Mouse (Mus musculus) kidney, adult 2 months (tissue): ENCODE measurements around the gene Cst7. TPM values are rescaled to one million over a fixed set of nuclear protein-coding genes. Genes with fewer than 3 reads are reported as not detected.

Source experiments
- DNase-seq: peaks from one replicate; pipeline ENCODE4 v3.0.0; 2021
- H3K27ac ChIP-seq: fragments of 200-500 bp; 2 replicates; pipeline ENCODE4 v1.5.1; 2012; ENCODE audit warnings: low read depth, low read length, control low read depth, inconsistent platforms; ENCODE audit not compliant: insufficient read depth
- H3K27me3 ChIP-seq: fragments of 200-500 bp; replicated peaks from 2 replicates; pipeline ENCODE4 v1.6.1; 2012; ENCODE audit warnings: mild to moderate bottlenecking, moderate library complexity, low read length, inconsistent platforms; ENCODE audit not compliant: control insufficient read depth, insufficient read depth
- H3K36me3 ChIP-seq: fragments of 200-500 bp; 2 replicates; pipeline ENCODE4 v1.6.1; 2012; ENCODE audit warnings: mild to moderate bottlenecking, moderate library complexity, low read length, inconsistent platforms; ENCODE audit not compliant: control insufficient read depth, insufficient read depth
- H3K4me1 ChIP-seq: fragments of 200-500 bp; 2 replicates; pipeline ENCODE4 v1.6.1; 2011; ENCODE audit warnings: low read length; ENCODE audit not compliant: control insufficient read depth, insufficient read depth
- H3K4me3 ChIP-seq: fragments of 200-500 bp; 2 replicates; pipeline ENCODE4 v1.5.1; 2011; ENCODE audit warnings: mild to moderate bottlenecking, low read depth, low read length, control low read depth; ENCODE audit not compliant: insufficient read depth
- CTCF ChIP-seq: fragments of 200-500 bp; conservative IDR thresholded peaks from 2 replicates; pipeline ENCODE4 v1.5.1; 2011; ENCODE audit warnings: low read depth, mild to moderate bottlenecking, control low read depth, low read length, moderate library complexity, mixed read lengths; ENCODE audit not compliant: insufficient read depth, insufficient read length
- POLR2A ChIP-seq: fragments of 200-500 bp; IDR thresholded peaks from one replicate; pipeline ENCODE4 v1.6.1; 2011; ENCODE audit warnings: low read depth, low read length, control low read depth
- WGBS: fragments of 180-500 bp; shearing (Covaris S2); methylation state at CpG from one replicate; pipeline ENCODE4 v1.1.7; 2018; 5-methylcytosine and 5-hydroxymethylcytosine counted together
- polyA plus RNA-seq: library from polyadenylated mRNA; depleted of rRNA; stranded (reverse); fragments of >200 nt; gene quantifications from 2 replicates; pipeline ENCODE4 v1.2.3, GENCODE M21; 2012

The Cst7 gene
- polyA plus RNA-seq, 1 experiment, result 1.3 TPM

DNA sequence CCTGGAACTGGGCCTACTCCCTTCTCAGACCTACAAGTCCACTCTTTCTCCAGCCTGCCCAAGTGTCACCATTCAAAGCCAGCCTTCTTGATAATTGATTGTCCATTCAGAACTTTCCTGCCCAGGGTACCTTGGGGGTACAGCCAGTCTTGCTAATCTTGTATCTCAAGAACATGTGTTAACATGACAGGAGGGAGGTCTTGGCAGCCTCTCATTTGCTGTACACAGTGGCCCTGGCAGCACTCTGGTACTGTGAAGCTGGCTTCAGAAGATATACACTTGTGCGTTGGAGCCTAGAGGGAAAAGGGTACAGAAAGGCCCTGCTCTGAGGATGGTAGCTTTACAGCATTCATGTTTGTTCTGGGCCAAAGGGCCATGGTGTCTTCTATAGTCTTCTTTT lies 6.0 kb downstream of the Cst7 start:
- 96% methylated on average over 1 of the region's 1 CpGs for WGBS
- Histone ChIP-seq H3K36me3 (no peaks in the 10 kb centered on the region), H3K27ac (no peak overlapping the region), H3K4me3 (no peak overlapping the region), H3K27me3 (no peaks in the 10 kb centered on the region), H3K4me1 (no peaks in the 10 kb centered on the region)
- no peak for DNase-seq
- TF ChIP-seq POLR2A (no peak), CTCF (no peak)

DNA sequence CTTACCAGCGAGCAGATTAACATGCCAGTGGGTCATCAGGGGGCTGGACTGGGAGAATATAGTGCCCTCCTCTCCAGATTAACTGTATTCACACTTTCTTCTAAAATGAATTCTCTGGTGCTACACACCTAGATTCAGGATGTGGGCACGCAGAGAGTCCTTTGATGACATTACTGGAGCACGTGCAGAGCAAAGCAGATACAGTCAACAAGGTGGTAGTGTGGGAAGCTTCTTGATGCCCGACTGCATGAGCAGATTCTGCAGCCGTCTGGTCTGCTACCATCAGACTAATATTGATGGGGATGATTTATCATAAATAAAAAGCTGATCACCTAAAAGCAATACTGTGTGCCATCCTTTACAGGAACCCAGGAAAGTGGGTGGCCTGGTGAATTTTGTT lies 8.4 kb downstream of the Cst7 start:
- H3K4me1 ChIP-seq, result no peaks in the 10 kb centered on the region
- TF ChIP-seq POLR2A (no peak), CTCF (no peak)
- H3K27ac ChIP-seq, result no peak overlapping the region
- H3K36me3 ChIP-seq, result no peaks in the 10 kb centered on the region
- whole genome bisulfite sequencing, result 87% methylated on average over 5 of the region's 5 CpGs
- no peaks in the 10 kb centered on the region for H3K27me3 ChIP-seq
- no peak overlapping the region for H3K4me3 ChIP-seq
- no peak for DNase-seq

DNA sequence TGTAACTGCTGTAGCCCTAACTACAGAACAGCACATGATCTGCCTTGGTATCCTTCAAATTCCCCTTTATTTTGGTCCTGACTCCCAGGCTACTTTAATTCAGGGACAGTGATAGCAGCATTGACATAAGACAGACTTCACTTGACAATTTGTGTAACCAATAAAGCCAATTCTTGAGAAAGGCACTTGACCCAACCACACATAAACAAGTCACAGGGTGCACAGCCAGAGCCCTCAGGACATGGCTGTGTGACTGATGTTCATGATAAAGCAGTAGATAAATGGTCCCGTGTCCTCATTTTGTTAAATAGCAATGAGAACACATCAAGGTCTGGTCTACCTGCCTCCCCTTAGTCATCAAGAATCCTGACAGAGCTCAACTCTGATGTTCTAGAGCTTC lies 9.4 kb downstream of the Cst7 start:
- 96% methylated on average over 1 of the region's 1 CpGs for WGBS

GRCm38 (mm10) chr2:150589076-150589475 lies 18.9 kb downstream of the Cst7 start:
- DNase-seq, result no peak
- H3K36me3 ChIP-seq, result peaks cover 2% of the 10 kb centered on the region; the same call in 1 of the 2 replicates
- 87% methylated on average over 11 of the region's 11 CpGs for WGBS
- H3K27me3 ChIP-seq, result no peaks in the 10 kb centered on the region
- no peaks in the 10 kb centered on the region for H3K4me1 ChIP-seq
- TF ChIP-seq POLR2A (no peak), CTCF (no peak)
- H3K27ac ChIP-seq, result no peak overlapping the region
- no peak overlapping the region for H3K4me3 ChIP-seq

More for the DNA sequence above, 9.4 kb downstream of the Cst7 start:
- Histone ChIP-seq H3K4me3 (no peak overlapping the region), H3K27ac (no peak overlapping the region), H3K36me3 (no peaks in the 10 kb centered on the region), H3K27me3 (no peaks in the 10 kb centered on the region), H3K4me1 (no peaks in the 10 kb centered on the region)
- TF ChIP-seq POLR2A (no peak), CTCF (no peak)
- DNase-seq, result no peak

GRCm38 (mm10) chr2:150595411-150596190 lies 25.4 kb downstream of the Cst7 start:
- DNase-seq, result peak; percentile 88
- H3K27ac ChIP-seq, result no peak overlapping the region
- 65% methylated on average over 3 of the region's 3 CpGs for WGBS
- H3K36me3 ChIP-seq, result no peaks in the 10 kb centered on the region
- H3K4me3 ChIP-seq, result no peak overlapping the region
- H3K4me1 ChIP-seq, result peaks cover 11% of the 10 kb centered on the region; the same call in 1 of the 2 replicates
- TF ChIP-seq CTCF (no peak), POLR2A (no peak)
- H3K27me3 ChIP-seq, result no peaks in the 10 kb centered on the region

DNA sequence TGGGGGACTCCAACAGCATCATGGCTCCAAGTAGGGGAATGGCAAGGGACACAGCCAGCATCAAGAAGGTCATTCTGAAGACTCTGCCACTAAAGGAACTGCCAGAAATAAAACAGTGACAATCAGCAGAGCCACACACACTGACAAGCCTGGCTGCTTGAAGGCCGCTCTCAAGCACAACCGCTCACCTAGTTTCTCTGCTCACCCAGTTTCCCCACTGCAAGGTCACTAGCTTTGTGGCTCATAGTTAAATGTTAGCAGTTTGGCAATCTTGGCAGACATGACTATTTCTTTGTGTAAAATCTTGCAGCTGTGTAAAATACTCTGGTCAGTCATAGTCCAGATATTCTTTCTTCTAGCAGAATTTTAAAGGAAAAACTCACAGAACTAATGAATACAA lies 30.0 kb downstream of the Cst7 start:
- Histone ChIP-seq H3K4me1 (peaks cover 18% of the 10 kb centered on the region; the same call in 1 of the 2 replicates), H3K27ac (no peak overlapping the region), H3K36me3 (no peaks in the 10 kb centered on the region), H3K4me3 (no peak overlapping the region), H3K27me3 (no peaks in the 10 kb centered on the region)
- peak; percentile 80 for DNase-seq
- TF ChIP-seq POLR2A (no peak), CTCF (no peak)
- WGBS, result 62% methylated on average over 2 of the region's 2 CpGs

DNA sequence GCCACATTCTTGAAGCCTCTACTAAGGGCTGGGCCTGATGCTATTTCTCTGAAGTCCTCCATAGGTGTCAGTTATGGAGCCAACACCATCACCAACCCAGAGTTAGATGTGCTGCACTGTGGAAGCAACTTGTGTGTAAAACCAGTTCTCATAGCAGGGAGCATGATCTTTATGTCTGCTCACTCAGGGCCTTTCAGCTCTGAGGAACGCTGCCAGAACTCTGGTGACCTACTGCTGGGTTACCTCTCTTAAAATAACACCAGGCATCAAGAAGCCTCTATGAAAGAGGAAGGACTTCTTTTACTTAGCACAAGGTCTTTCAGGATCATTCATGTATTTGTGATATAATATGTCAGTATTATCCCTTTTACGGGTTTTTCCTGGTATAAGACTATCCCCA lies 32.0 kb downstream of the Cst7 start:
- no peak for TF ChIP-seq CTCF
- 83% methylated on average over 2 of the region's 2 CpGs for WGBS
- peaks cover 1% of the 10 kb centered on the region; the same call in 1 of the 2 replicates for H3K36me3 ChIP-seq
- DNase-seq, result peak; percentile 35
- H3K4me1 ChIP-seq, result peaks cover 14% of the 10 kb centered on the region; the same call in 1 of the 2 replicates
- H3K4me3 ChIP-seq, result no peak overlapping the region
- H3K27me3 ChIP-seq, result no peaks in the 10 kb centered on the region
- H3K27ac ChIP-seq, result no peak overlapping the region

DNA sequence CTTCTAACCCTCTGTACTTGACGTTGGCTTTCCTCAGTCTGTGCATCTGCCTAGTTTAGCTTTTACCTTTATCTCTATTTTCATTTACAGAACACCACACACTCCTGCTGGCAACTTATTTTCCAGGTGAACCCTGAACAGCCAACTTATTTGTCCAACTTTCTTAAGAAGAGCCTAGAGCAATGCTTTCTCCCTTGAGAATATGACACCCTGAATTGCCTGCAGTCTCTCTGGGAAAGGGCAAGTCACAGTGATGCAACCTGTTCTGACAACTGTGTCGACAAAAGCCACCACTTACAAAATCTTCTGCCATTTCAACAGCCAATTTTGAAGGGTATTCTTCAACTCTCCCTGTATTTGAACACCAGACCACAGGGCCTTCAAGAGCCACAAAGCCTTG lies 34.6 kb downstream of the Cst7 start:
- H3K4me3 ChIP-seq, result no peak overlapping the region
- no peak for TF ChIP-seq CTCF
- no peak for TF ChIP-seq POLR2A
- DNase-seq, result no peak

More for the DNA sequence above, 34.6 kb downstream of the Cst7 start:
- Histone ChIP-seq H3K27me3 (no peaks in the 10 kb centered on the region), H3K4me1 (peaks cover 16% of the 10 kb centered on the region; the same call in 1 of the 2 replicates), H3K36me3 (peaks cover 1% of the 10 kb centered on the region; the same call in 1 of the 2 replicates), H3K27ac (peak overlapping the region; percentile 9; the same call in 1 of the 2 replicates)
- WGBS, result 71% methylated on average over 2 of the region's 2 CpGs
